Mouse (Mus musculus) lung, adult 2 months (tissue): ENCODE measurements around the gene Fbf1. TPM values are rescaled to one million over a fixed set of nuclear protein-coding genes. Genes with fewer than 3 reads are reported as not detected.
A peak's percentile ranks its signal among the peaks of the same experiment; 100 is the strongest.
"Not testable (repeated sequence)": the region's sequence is repeated elsewhere in the genome, so short reads cannot be mapped to it uniquely, and the experiment has no call there.

ENCODE experiments used
- DNase-seq: peaks from one replicate; pipeline ENCODE4 v3.0.0; 2022
- H3K4me1 ChIP-seq: fragments of 200-500 bp; 2 replicates; pipeline ENCODE4 v1.6.1; 2011; ENCODE audit warnings: low read length; ENCODE audit not compliant: control insufficient read depth, insufficient read depth
- H3K4me3 ChIP-seq: fragments of 200-500 bp; replicated peaks from 2 replicates; pipeline ENCODE3; 2011; ENCODE audit warnings: low read depth, mild to moderate bottlenecking, control low read depth, low read length; ENCODE audit errors: extremely low read depth
- CTCF ChIP-seq: fragments of 200-500 bp; IDR thresholded peaks from 2 replicates; pipeline ENCODE4 v1.5.1; 2011; ENCODE audit warnings: mild to moderate bottlenecking, low read length, control low read depth; ENCODE audit not compliant: insufficient read depth
- POLR2A ChIP-seq: fragments of 200-500 bp; IDR thresholded peaks from 2 replicates; pipeline ENCODE4 v1.6.1; 2011; ENCODE audit warnings: low read depth, mild to moderate bottlenecking, control low read depth, low read length, borderline replicate concordance; ENCODE audit errors: extremely low read depth
- WGBS: fragments of 180-500 bp; shearing (Covaris S2); methylation state at CpG from one replicate; pipeline ENCODE4 v1.1.7; 2018; 5-methylcytosine and 5-hydroxymethylcytosine counted together
- polyA plus RNA-seq: library from polyadenylated mRNA; depleted of rRNA; stranded (reverse); fragments of >200 nt; gene quantifications from 2 replicates; pipeline ENCODE4 v1.2.3, GENCODE M21; 2012

Fbf1 gene
- polyA plus RNA-seq, 1 experiment: 35.5 TPM

- H3K4me1 ChIP-seq: peaks cover 23% of the 10 kb centered on the region
- TF ChIP-seq CTCF: peak; percentile 62
- peak; percentile 89 for TF ChIP-seq POLR2A
- under 1% methylated on average over 69 of the region's 69 CpGs for WGBS
- H3K4me3 ChIP-seq: peak within 1 kb of the TSS; percentile 94
- DNase-seq: peak; percentile 82
Measured at GRCm38 (mm10) chr11:116130488-116131205, 37.3 kb downstream of the Fbf1 start, which contains the start of gene Trim65. Gene Trim65 (minus strand): TSS chr11:116131128.

GRCm38 (mm10) chr11:116129993-116130487 lies 37.9 kb downstream of the Fbf1 start:
- WGBS: 27% methylated on average over 8 of the region's 8 CpGs
- no peak for DNase-seq
- peak overlapping the region; percentile 94 for H3K4me3 ChIP-seq
- peaks cover 23% of the 10 kb centered on the region for H3K4me1 ChIP-seq
- no peak for TF ChIP-seq POLR2A
- TF ChIP-seq CTCF: no peak

- WGBS: 79% methylated on average over 9 of the region's 9 CpGs
- H3K4me3 ChIP-seq: no peak overlapping the region
- H3K4me1 ChIP-seq: peaks cover 23% of the 10 kb centered on the region
- no peak for DNase-seq
- no peak for TF ChIP-seq POLR2A
- no peak for TF ChIP-seq CTCF
Measured at GRCm38 (mm10) chr11:116129091-116129790, 38.7 kb downstream of the Fbf1 start.

- DNase-seq: no peak
- H3K4me3 ChIP-seq: no peak overlapping the region
- peaks cover 23% of the 10 kb centered on the region for H3K4me1 ChIP-seq
- WGBS: 75% methylated on average over 9 of the region's 9 CpGs
- TF ChIP-seq POLR2A (no peak), CTCF (no peak)
Measured at GRCm38 (mm10) chr11:116127986-116128385, 40.0 kb downstream of the Fbf1 start.

GRCm38 (mm10) chr11:116127156-116127980 lies 40.6 kb downstream of the Fbf1 start, which contains the start of gene Trim47:
Gene Trim47 (minus strand): TSS chr11:116127210.
- WGBS: 46% methylated on average over 23 of the region's 23 CpGs
- no peak within 1 kb of the TSS for H3K4me3 ChIP-seq
- TF ChIP-seq POLR2A: no peak
- no peak for TF ChIP-seq CTCF
- no peak for DNase-seq
- peaks cover 23% of the 10 kb centered on the region for H3K4me1 ChIP-seq

- H3K4me3 ChIP-seq: no peak overlapping the region
- WGBS: 95% methylated on average over 15 of the region's 15 CpGs
- peaks cover 20% of the 10 kb centered on the region for H3K4me1 ChIP-seq
Measured at GRCm38 (mm10) chr11:116126261-116126660, 41.7 kb downstream of the Fbf1 start.

GRCm38 (mm10) chr11:116121731-116122245 lies 46.2 kb downstream of the Fbf1 start:
- not testable (repeated sequence) for H3K4me1 ChIP-seq, DNase-seq, H3K4me3 ChIP-seq
- 92% methylated on average over 8 of the region's 8 CpGs for WGBS

More at GRCm38 (mm10) chr11:116126261-116126660, 41.7 kb downstream of the Fbf1 start:
- TF ChIP-seq CTCF (no peak), POLR2A (no peak)
- no peak for DNase-seq

GRCm38 (mm10) chr11:116117819-116118218 lies 50.1 kb downstream of the Fbf1 start:
- no peak for DNase-seq
- no peaks in the 10 kb centered on the region for H3K4me1 ChIP-seq
- TF ChIP-seq CTCF (no peak), POLR2A (no peak)
- no peak overlapping the region for H3K4me3 ChIP-seq

GRCm38 (mm10) chr11:116117241-116117640 lies 50.7 kb downstream of the Fbf1 start:
- TF ChIP-seq POLR2A (no peak), CTCF (no peak)
- Histone ChIP-seq H3K4me1 (no peaks in the 10 kb centered on the region), H3K4me3 (no peak overlapping the region)
- 82% methylated on average over 12 of the region's 12 CpGs for WGBS
- DNase-seq: no peak
